Mouse (Mus musculus): ENCODE measurements around the gene Ubtf.

- no peak for TF ChIP-seq CTCF (IDR thresholded peaks at IDR 0.05; ENCODE audit: insufficient read depth, low read length)
- TF ChIP-seq POLR2A (IDR thresholded peaks at IDR 0.05; ENCODE audit: borderline replicate concordance, extremely low read depth, low read depth, low read length) = no peak
Observed at GRCm38 (mm10) chr11:102355501-102355900, 36.0 kb upstream of the Ubtf start.

Measured in lung, adult 2 months (tissue).